Mouse (Mus musculus) adrenal gland, adult 18-20 months (tissue): Measurements from ENCODE around the gene Caps2. TPM values are rescaled to one million over a fixed set of nuclear protein-coding genes. Genes with fewer than 3 reads are reported as not detected.

Source experiments
- total RNA-seq, 2 experiments: library from RNA; stranded (reverse); gene quantifications; 1 replicate in 1 of 2; 2 replicates in 1 of 2; pipeline ENCODE4 v1.2.3; 2021

Caps2 gene
- total RNA-seq, 2 experiments from 2014 or later = not detected

Other genes with a start within 250 kb of the Caps2 start
- gene Krr1, start 191.0 kb upstream of the Caps2 start, total RNA-seq = 10 to 100 TPM; 34.5 to 38.6 TPM
- 1 to 10 TPM; 2.2 to 6.1 TPM for gene Glipr1, start 161.0 kb upstream of the Caps2 start, total RNA-seq
- gene Glipr1l1, start 103.4 kb upstream of the Caps2 start, total RNA-seq = not detected
- gene Glipr1l2, start 80.3 kb upstream of the Caps2 start, total RNA-seq = not detected
- not detected for gene Glipr1l3, start 3.3 kb upstream of the Caps2 start, total RNA-seq
- gene Kcnc2, start 107.5 kb downstream of the Caps2 start, total RNA-seq = under 1 TPM in 1 of 2 experiments, not detected in 1; 0.13 TPM